Mouse (Mus musculus): ENCODE data around the gene Taf3. TPM values are rescaled to one million over a fixed set of nuclear protein-coding genes. Genes with fewer than 3 reads are reported as not detected.

Taf3 gene
- polyA plus RNA-seq, 1 experiment from 2014 or later, result 15.4 TPM

DNA sequence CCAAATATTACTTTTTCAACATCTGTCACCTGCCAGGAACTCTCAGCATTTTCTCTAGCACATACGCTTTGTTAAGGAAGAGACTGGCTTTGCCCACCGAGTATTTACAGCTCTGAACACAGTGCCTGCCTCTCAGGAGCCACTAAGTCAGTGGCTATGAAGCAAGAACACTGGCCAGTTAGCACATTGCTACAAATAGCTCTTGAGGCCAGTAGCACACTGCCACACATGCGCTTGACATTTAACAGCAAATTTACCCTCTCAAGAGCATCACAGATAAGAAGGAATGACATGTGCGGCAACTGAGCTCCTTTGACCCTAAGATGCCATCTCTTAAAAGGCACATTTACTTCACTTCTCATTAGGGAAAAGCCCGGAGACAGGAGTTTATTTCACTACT is 78.7 kb downstream of the Taf3 start:
- H3K27ac ChIP-seq (ENCODE audit: low read length), result no peak overlapping the region
- no peaks in the 10 kb centered on the region for H3K4me1 ChIP-seq (ENCODE audit: insufficient read depth, low read length)
- H3K9me3 ChIP-seq (ENCODE audit: low read length), result no peaks in the 10 kb centered on the region
- no peak overlapping the region for H3K4me3 ChIP-seq (ENCODE audit: low read length)
- 72% methylated on average over 5 of the region's 5 CpGs for WGBS
- no peaks in the 10 kb centered on the region for H3K27me3 ChIP-seq (ENCODE audit: insufficient read depth, low read length)
- no peak overlapping the region for H3K4me2 ChIP-seq (replicated peaks; ENCODE audit: low read depth, low read length)
- H3K9ac ChIP-seq (replicated peaks; ENCODE audit: low read length), result no peak overlapping the region
- no peaks in the 10 kb centered on the region for H3K36me3 ChIP-seq (ENCODE audit: insufficient read depth, low read length)
- ATAC-seq (ENCODE audit: low FRiP score, low TSS enrichment), result no peak

DNA sequence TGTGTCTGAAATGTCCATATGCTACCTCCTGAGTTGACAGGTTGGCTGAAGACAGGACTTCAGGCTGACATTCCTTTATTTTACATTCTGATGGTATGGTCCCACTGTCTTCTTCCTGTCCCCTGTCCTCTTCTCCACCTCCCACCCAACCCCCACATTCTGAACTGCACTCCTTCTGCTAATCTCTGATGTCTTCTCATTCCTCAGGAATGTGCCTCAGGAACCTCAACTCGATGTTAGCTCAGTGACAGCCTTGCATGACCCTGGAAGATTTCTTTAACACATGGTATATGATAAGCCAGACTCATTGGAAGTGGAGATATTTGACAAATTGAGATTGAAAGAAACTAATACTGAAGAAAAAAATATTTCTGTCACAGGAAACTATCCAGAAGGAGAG is 81.8 kb downstream of the Taf3 start:
- Histone ChIP-seq H3K27ac (ENCODE audit: low read length) (no peak overlapping the region), H3K9ac (replicated peaks; ENCODE audit: low read length) (no peak overlapping the region), H3K27me3 (ENCODE audit: insufficient read depth, low read length) (no peaks in the 10 kb centered on the region), H3K9me3 (ENCODE audit: low read length) (no peaks in the 10 kb centered on the region), H3K4me1 (ENCODE audit: insufficient read depth, low read length) (no peaks in the 10 kb centered on the region), H3K4me2 (replicated peaks; ENCODE audit: low read depth, low read length) (no peak overlapping the region), H3K4me3 (ENCODE audit: low read length) (no peak overlapping the region), H3K36me3 (ENCODE audit: insufficient read depth, low read length) (no peaks in the 10 kb centered on the region)
- 47% methylated on average over 1 of the region's 1 CpGs for WGBS
- no peak for ATAC-seq (ENCODE audit: low FRiP score, low TSS enrichment)

- H3K27me3 ChIP-seq (ENCODE audit: insufficient read depth, low read length), result no peaks in the 10 kb centered on the region
- no peak overlapping the region for H3K9ac ChIP-seq (replicated peaks; ENCODE audit: low read length)
- WGBS, result 76% methylated on average over 1 of the region's 1 CpGs
- H3K36me3 ChIP-seq (ENCODE audit: insufficient read depth, low read length), result no peaks in the 10 kb centered on the region
- ATAC-seq (ENCODE audit: low FRiP score, low TSS enrichment), result no peak
- H3K4me1 ChIP-seq (ENCODE audit: insufficient read depth, low read length), result no peaks in the 10 kb centered on the region
- no peak overlapping the region for H3K27ac ChIP-seq (ENCODE audit: low read length)
- H3K4me2 ChIP-seq (replicated peaks; ENCODE audit: low read depth, low read length), result no peak overlapping the region
- no peaks in the 10 kb centered on the region for H3K9me3 ChIP-seq (ENCODE audit: low read length)
- no peak overlapping the region for H3K4me3 ChIP-seq (ENCODE audit: low read length)
Observed at GRCm38 (mm10) chr2:9965608-9966007, 82.8 kb downstream of the Taf3 start.

DNA sequence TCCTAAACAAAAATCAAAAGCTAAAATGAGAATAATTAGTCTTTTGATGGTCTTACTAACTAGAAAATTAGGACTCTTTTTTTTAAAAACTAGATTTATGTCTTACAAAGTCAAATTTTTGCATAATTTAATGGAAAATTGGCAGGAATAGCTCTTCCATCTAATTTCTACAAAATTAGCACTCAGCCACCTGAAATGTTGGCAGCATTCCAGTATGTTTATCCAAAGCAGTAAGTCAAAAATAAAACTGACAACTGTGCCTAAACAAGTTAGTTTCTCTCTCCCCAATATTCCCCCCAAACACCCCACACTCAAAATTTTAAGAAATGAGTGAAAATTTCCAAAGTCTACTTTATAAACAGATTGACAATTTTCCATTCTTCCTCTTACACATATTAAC is 85.5 kb downstream of the Taf3 start:
- Histone ChIP-seq H3K9ac (replicated peaks; ENCODE audit: low read length) (no peak overlapping the region), H3K36me3 (ENCODE audit: insufficient read depth, low read length) (no peaks in the 10 kb centered on the region), H3K27ac (ENCODE audit: low read length) (no peak overlapping the region), H3K4me3 (ENCODE audit: low read length) (no peak overlapping the region), H3K27me3 (ENCODE audit: insufficient read depth, low read length) (no peaks in the 10 kb centered on the region), H3K4me1 (ENCODE audit: insufficient read depth, low read length) (peaks cover 2% of the 10 kb centered on the region; the same call in 1 of the 2 replicates), H3K9me3 (ENCODE audit: low read length) (no peaks in the 10 kb centered on the region), H3K4me2 (replicated peaks; ENCODE audit: low read depth, low read length) (no peak overlapping the region)
- ATAC-seq (ENCODE audit: low FRiP score, low TSS enrichment), result no peak

GRCm38 (mm10) chr2:9961708-9962107 is 86.7 kb downstream of the Taf3 start:
- H3K9ac ChIP-seq (replicated peaks; ENCODE audit: low read length), result no peak overlapping the region
- no peaks in the 10 kb centered on the region for H3K36me3 ChIP-seq (ENCODE audit: insufficient read depth, low read length)
- peaks cover 3% of the 10 kb centered on the region; the same call in 1 of the 2 replicates for H3K4me1 ChIP-seq (ENCODE audit: insufficient read depth, low read length)
- 26% methylated on average over 3 of the region's 3 CpGs for WGBS
- no peak overlapping the region for H3K4me2 ChIP-seq (replicated peaks; ENCODE audit: low read depth, low read length)
- no peak for ATAC-seq (ENCODE audit: low FRiP score, low TSS enrichment)
- no peak overlapping the region for H3K27ac ChIP-seq (ENCODE audit: low read length)
- H3K27me3 ChIP-seq (ENCODE audit: insufficient read depth, low read length), result no peaks in the 10 kb centered on the region
- no peaks in the 10 kb centered on the region for H3K9me3 ChIP-seq (ENCODE audit: low read length)
- H3K4me3 ChIP-seq (ENCODE audit: low read length), result no peak overlapping the region

- Histone ChIP-seq H3K9me3 (ENCODE audit: low read length) (no peaks in the 10 kb centered on the region), H3K4me3 (ENCODE audit: low read length) (no peak overlapping the region), H3K36me3 (ENCODE audit: insufficient read depth, low read length) (no peaks in the 10 kb centered on the region), H3K4me2 (replicated peaks; ENCODE audit: low read depth, low read length) (no peak overlapping the region), H3K27me3 (ENCODE audit: insufficient read depth, low read length) (no peaks in the 10 kb centered on the region), H3K4me1 (ENCODE audit: insufficient read depth, low read length) (peaks cover 15% of the 10 kb centered on the region), H3K27ac (ENCODE audit: low read length) (no peak overlapping the region), H3K9ac (replicated peaks; ENCODE audit: low read length) (no peak overlapping the region)
- 57% methylated on average over 6 of the region's 6 CpGs for WGBS
- ATAC-seq (ENCODE audit: low FRiP score, low TSS enrichment), result no peak
Observed at GRCm38 (mm10) chr2:9958011-9958410, 90.4 kb downstream of the Taf3 start.

- 0 out of 2 replicates have a peak, but pooled peaks cover 9% of the 10 kb centered on the region for H3K36me3 ChIP-seq (ENCODE audit: insufficient read depth, low read length)
- no peak for ATAC-seq (ENCODE audit: low FRiP score, low TSS enrichment)
- no peak overlapping the region for H3K4me3 ChIP-seq (ENCODE audit: low read length)
- peaks cover 15% of the 10 kb centered on the region for H3K4me1 ChIP-seq (ENCODE audit: insufficient read depth, low read length)
- no peak overlapping the region for H3K9ac ChIP-seq (replicated peaks; ENCODE audit: low read length)
- no peak overlapping the region for H3K27ac ChIP-seq (ENCODE audit: low read length)
- H3K9me3 ChIP-seq (ENCODE audit: low read length), result no peaks in the 10 kb centered on the region
- no peak overlapping the region for H3K4me2 ChIP-seq (replicated peaks; ENCODE audit: low read depth, low read length)
- H3K27me3 ChIP-seq (ENCODE audit: insufficient read depth, low read length), result no peaks in the 10 kb centered on the region
- 41% methylated on average over 2 of the region's 2 CpGs for WGBS
Observed at GRCm38 (mm10) chr2:9956546-9956945, 91.8 kb downstream of the Taf3 start.

DNA sequence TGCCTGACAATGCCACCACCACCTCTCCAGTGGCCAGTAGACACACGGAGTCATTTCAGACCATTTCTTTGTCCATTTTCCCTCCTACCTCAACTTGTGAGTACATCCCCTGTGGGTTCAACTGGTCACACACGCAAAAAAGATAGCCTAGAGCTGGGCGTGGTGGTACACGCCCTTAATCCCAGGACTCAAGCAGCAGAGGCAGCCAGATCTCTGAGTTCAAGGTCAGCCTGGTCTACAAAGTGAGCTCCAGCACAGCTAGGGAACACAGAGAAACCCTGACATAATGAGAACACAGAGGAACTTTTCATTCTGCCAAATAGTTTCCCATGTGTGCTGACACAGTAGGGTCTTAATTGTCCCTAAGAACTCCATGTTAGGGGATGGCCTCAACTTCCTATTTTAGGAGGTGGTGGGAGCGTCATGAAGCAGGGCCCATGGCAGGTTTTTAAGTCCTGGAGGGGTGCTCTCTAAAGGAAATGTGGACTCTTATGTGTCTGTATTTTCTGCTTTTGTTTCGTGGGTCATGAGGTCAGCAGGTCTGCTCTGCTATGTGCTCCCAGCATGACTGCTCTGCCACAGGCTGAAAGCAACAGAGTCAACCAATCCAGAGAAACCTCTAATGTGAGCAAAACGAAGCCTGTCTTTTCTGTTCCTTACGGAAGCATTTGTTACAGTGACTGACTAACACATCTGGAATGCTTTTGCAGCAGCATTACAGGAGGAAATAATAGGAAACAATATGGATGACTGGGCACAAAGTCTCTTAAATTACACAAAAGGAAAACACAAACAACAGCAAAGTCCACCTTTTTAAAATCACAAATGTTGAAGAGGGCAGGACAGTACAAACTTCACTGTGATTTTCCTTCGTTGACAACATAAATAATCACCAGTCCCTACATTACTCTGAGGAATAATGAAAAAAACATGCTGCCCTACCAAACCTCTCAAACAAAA is 92.5 kb downstream of the Taf3 start:
- Histone ChIP-seq H3K27ac (ENCODE audit: low read length) (0 out of 2 replicates have a peak overlapping the region, but pooled peaks have one; percentile 29), H3K9me3 (ENCODE audit: low read length) (no peaks in the 10 kb centered on the region), H3K4me1 (ENCODE audit: insufficient read depth, low read length) (peaks cover 15% of the 10 kb centered on the region), H3K27me3 (ENCODE audit: insufficient read depth, low read length) (no peaks in the 10 kb centered on the region), H3K4me3 (ENCODE audit: low read length) (no peak overlapping the region), H3K4me2 (replicated peaks; ENCODE audit: low read depth, low read length) (no peak overlapping the region), H3K36me3 (ENCODE audit: insufficient read depth, low read length) (0 out of 2 replicates have a peak, but pooled peaks cover 9% of the 10 kb centered on the region), H3K9ac (replicated peaks; ENCODE audit: low read length) (no peak overlapping the region)
- 56% methylated on average over 9 of the region's 9 CpGs for WGBS
- ATAC-seq (ENCODE audit: low FRiP score, low TSS enrichment), result peak; percentile 51

- Histone ChIP-seq H3K36me3 (ENCODE audit: insufficient read depth, low read length) (0 out of 2 replicates have a peak, but pooled peaks cover under 1% of the 10 kb centered on the region), H3K9me3 (ENCODE audit: low read length) (no peaks in the 10 kb centered on the region), H3K27me3 (ENCODE audit: insufficient read depth, low read length) (no peaks in the 10 kb centered on the region), H3K4me1 (ENCODE audit: insufficient read depth, low read length) (no peaks in the 10 kb centered on the region), H3K4me2 (replicated peaks; ENCODE audit: low read depth, low read length) (no peak overlapping the region), H3K9ac (replicated peaks; ENCODE audit: low read length) (no peak overlapping the region), H3K27ac (ENCODE audit: low read length) (no peak overlapping the region), H3K4me3 (ENCODE audit: low read length) (no peak overlapping the region)
- WGBS, result 64% methylated on average over 3 of the region's 3 CpGs
- no peak for ATAC-seq (ENCODE audit: low FRiP score, low TSS enrichment)
Observed at GRCm38 (mm10) chr2:9946739-9947138, 101.7 kb downstream of the Taf3 start.

DNA sequence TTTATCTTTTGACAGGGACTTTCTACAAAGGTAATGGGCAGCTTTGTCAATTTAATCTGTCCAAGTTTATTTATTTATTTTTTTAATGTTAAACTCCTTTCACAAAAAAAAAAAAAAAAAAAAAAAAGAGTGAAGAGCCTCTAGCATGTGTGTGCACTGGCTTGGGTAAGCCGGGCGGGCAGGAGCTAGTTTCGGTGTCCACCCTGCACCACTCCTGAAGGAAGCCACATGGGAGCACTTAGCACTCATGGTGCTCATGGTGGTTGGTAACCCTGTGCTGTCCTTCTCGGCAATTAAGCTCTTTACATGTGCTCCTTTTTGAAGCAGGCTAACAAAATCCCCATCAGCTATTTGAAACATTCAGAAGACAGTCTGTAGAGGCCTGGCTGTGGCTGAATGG is 102.8 kb downstream of the Taf3 start:
- Histone ChIP-seq H3K4me1 (ENCODE audit: insufficient read depth, low read length) (no peaks in the 10 kb centered on the region), H3K27ac (ENCODE audit: low read length) (no peak overlapping the region), H3K9me3 (ENCODE audit: low read length) (no peaks in the 10 kb centered on the region), H3K36me3 (ENCODE audit: insufficient read depth, low read length) (no peaks in the 10 kb centered on the region), H3K4me2 (replicated peaks; ENCODE audit: low read depth, low read length) (no peak overlapping the region), H3K27me3 (ENCODE audit: insufficient read depth, low read length) (no peaks in the 10 kb centered on the region), H3K4me3 (ENCODE audit: low read length) (no peak overlapping the region), H3K9ac (replicated peaks; ENCODE audit: low read length) (no peak overlapping the region)
- WGBS, result 87% methylated on average over 4 of the region's 4 CpGs
- ATAC-seq (ENCODE audit: low FRiP score, low TSS enrichment), result no peak

Data from kidney, embryonic 16.5 days (tissue).